Mouse (Mus musculus) myocyte (in vitro differentiated cells): Measurements from ENCODE around the gene Lfng. TPM values are rescaled to one million over a fixed set of nuclear protein-coding genes. Genes with fewer than 3 reads are reported as not detected.

Experiments used
- H3K27me3 ChIP-seq: one replicate; pipeline ENCODE4 v1.6.1; 2011; ENCODE audit not compliant: control insufficient read depth, insufficient read depth, insufficient read length
- H3K36me3 ChIP-seq: one replicate; pipeline ENCODE4 v1.6.1; 2011; ENCODE audit not compliant: control insufficient read depth, insufficient read depth
- H3K4me2 ChIP-seq: one replicate; pipeline ENCODE4 v1.6.1; 2011; ENCODE audit warnings: low read depth, control low read depth
- H3K4me3 ChIP-seq: one replicate; pipeline ENCODE4 v1.5.1; 2011; ENCODE audit warnings: mild to moderate bottlenecking, control low read depth, moderate library complexity
- H3K79me2 ChIP-seq: one replicate; pipeline ENCODE4 v1.6.1; 2011; ENCODE audit not compliant: control insufficient read depth, insufficient read depth
- H3ac ChIP-seq: one replicate; pipeline ENCODE4 v1.6.1; 2011; ENCODE audit not compliant: control insufficient read depth, insufficient read length
- CEBPB ChIP-seq: IDR thresholded peaks from 2 replicates; pipeline ENCODE4 v1.6.1; 2011; ENCODE audit warnings: mild to moderate bottlenecking, moderate library complexity; ENCODE audit not compliant: poor library complexity, insufficient read depth, severe bottlenecking
- E2F4 ChIP-seq: IDR thresholded peaks from one replicate; pipeline ENCODE4 v1.6.1; 2011; ENCODE audit warnings: mild to moderate bottlenecking, control low read depth, moderate library complexity; ENCODE audit not compliant: insufficient read depth
- MAX ChIP-seq: IDR thresholded peaks from one replicate; pipeline ENCODE4 v1.6.1; 2011; ENCODE audit warnings: low read depth, mild to moderate bottlenecking, control low read depth
- MYOD1 ChIP-seq, 3 experiments: IDR thresholded peaks; one replicate each; pipeline ENCODE4 v1.6.1; 2011; ENCODE audit warnings: control low read depth in 2 of 3, low read depth in 2 of 3, mild to moderate bottlenecking in 2 of 3, moderate library complexity in 1 of 3; ENCODE audit not compliant: insufficient read length in 2 of 3, control insufficient read depth in 1 of 3
- MYOG ChIP-seq, 3 experiments: IDR thresholded peaks; one replicate each; pipeline ENCODE4 v1.6.1; 2011; ENCODE audit warnings: control low read depth in 2 of 3, low read depth in 2 of 3, mild to moderate bottlenecking in 2 of 3; ENCODE audit not compliant: insufficient read length in 2 of 3, control insufficient read depth in 1 of 3, insufficient read depth in 1 of 3
- POLR2A ChIP-seq: IDR thresholded peaks from one replicate; pipeline ENCODE4 v1.6.1; 2011; ENCODE audit warnings: low read depth, mild to moderate bottlenecking, control low read depth, moderate library complexity; ENCODE audit not compliant: insufficient read length
- POLR2AphosphoS2 ChIP-seq: IDR thresholded peaks from one replicate; pipeline ENCODE4 v1.6.1; 2011; ENCODE audit warnings: low read depth, control low read depth; ENCODE audit not compliant: insufficient read length
- REST ChIP-seq: IDR thresholded peaks from one replicate; pipeline ENCODE4 v1.6.1; 2011; ENCODE audit warnings: mild to moderate bottlenecking, control low read depth, moderate library complexity; ENCODE audit not compliant: insufficient read depth, insufficient read length
- SRF ChIP-seq: IDR thresholded peaks from one replicate; pipeline ENCODE4 v1.6.1; 2011; ENCODE audit warnings: low read depth; ENCODE audit not compliant: control insufficient read depth, insufficient read length
- TCF12 ChIP-seq: IDR thresholded peaks from one replicate; pipeline ENCODE4 v1.6.1; 2011; ENCODE audit warnings: mild to moderate bottlenecking, control low read depth; ENCODE audit not compliant: poor library complexity, insufficient read depth, severe bottlenecking
- TCF3 ChIP-seq: IDR thresholded peaks from one replicate; pipeline ENCODE4 v1.6.1; 2011; ENCODE audit warnings: low read depth, control low read depth; ENCODE audit not compliant: insufficient read length
- USF1 ChIP-seq: IDR thresholded peaks from one replicate; pipeline ENCODE4 v1.6.1; 2011; ENCODE audit warnings: low read depth, mild to moderate bottlenecking, control low read depth, moderate library complexity
- polyA plus RNA-seq: library from polyadenylated mRNA; unstranded; fragments of >200 nt; fragmentation: generic; extraction: Trizol; gene quantifications from one replicate; pipeline ENCODE4 v1.2.1, GENCODE M21; 2012; ENCODE audit warnings: missing spikeins

Gene Lfng
- polyA plus RNA-seq, 1 experiment, result 3.1 TPM

DNA sequence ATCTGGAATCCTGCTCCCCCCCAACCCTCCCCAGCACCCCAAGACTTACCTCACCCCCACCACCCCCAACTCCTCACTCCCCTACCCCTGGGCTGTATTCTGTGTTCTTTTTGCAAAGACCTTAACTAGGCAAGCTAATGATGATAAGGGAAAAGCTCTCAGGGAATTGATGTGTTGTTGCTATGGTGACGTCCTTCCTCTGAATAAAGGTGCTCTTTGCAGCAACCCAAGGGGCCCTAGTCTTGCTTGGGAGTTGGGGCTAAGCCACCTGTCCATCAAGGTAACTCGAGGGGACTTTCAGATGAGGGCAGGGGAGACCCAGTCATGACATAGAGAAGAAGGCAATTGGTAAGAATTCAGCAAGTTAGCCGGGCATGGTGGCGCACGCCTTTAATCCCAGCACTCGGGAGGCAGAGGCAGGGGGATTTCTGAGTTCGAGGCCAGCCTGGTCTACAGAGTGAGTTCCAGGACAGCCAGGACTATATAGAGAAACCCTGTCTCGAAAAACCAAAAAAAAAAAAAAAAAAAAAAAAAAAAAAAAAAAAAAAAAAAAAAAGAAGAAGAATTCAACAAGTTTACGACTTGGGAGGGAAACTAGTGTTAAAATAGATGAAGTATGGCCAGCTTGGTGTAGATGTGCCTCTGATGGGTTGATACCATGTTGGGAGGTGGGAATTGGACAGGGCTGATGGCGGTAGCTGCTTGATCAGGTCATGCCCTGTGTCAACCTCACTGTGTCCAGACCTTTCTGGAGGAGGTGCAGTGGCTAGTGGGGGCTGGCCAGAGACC, 8.4 kb downstream of the Lfng start:
- TF ChIP-seq CEBPB (no peak), REST (no peak), TCF3 (no peak), MYOG (IDR thresholded peaks at IDR 0.05; ENCODE audit: control insufficient read depth in 1 of 3, insufficient read depth in 1 of 3, insufficient read length in 2 of 3, low read depth in 2 of 3) (no peak), MYOD1 (IDR thresholded peaks at IDR 0.05; ENCODE audit: control insufficient read depth in 1 of 3, insufficient read length in 2 of 3, low read depth in 2 of 3) (no peak), POLR2AphosphoS2 (no peak), SRF (no peak), E2F4 (no peak), USF1 (no peak), TCF12 (no peak)
- no peaks in the 10 kb centered on the region for H3K79me2 ChIP-seq
- no peaks in the 10 kb centered on the region for H3K27me3 ChIP-seq
- H3K36me3 ChIP-seq, result no peaks in the 10 kb centered on the region
- H3K4me3 ChIP-seq, result no peak overlapping the region
- no peak overlapping the region for H3ac ChIP-seq
- H3K4me2 ChIP-seq, result no peak overlapping the region

DNA sequence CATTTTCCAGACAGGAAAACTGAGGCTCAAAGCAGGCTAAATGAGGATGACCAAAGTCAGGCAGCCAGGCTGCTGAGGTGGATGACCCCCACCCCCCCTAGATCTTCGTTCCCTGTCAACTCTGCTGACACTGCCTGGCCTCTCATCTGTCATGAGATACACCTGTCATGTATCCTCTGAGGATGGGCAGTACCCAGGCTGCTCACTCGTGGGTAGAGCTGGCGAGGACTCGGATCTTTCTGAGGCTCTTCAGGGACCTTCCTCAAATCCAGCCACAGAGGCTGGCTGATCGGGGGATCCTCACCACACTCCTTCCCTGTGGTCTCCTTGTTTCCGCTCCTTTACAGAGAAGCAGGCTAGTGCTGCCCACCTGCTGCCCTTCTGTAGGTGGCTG, 9.0 kb downstream of the Lfng start:
- H3K4me3 ChIP-seq, result no peak overlapping the region
- H3K4me2 ChIP-seq, result no peak overlapping the region
- no peak overlapping the region for H3ac ChIP-seq
- no peak for TF ChIP-seq TCF3
- no peak for TF ChIP-seq SRF
- TF ChIP-seq CEBPB, result no peak
- TF ChIP-seq REST, result no peak
- TF ChIP-seq E2F4, result no peak
- no peak for TF ChIP-seq USF1
- no peak for TF ChIP-seq MYOD1 (IDR thresholded peaks at IDR 0.05; ENCODE audit: control insufficient read depth in 1 of 3, insufficient read length in 2 of 3, low read depth in 2 of 3)
- no peak for TF ChIP-seq MYOG (IDR thresholded peaks at IDR 0.05; ENCODE audit: control insufficient read depth in 1 of 3, insufficient read depth in 1 of 3, insufficient read length in 2 of 3, low read depth in 2 of 3)
- no peak for TF ChIP-seq TCF12
- no peak for TF ChIP-seq POLR2A
- TF ChIP-seq MAX, result no peak
- H3K79me2 ChIP-seq, result no peaks in the 10 kb centered on the region
- no peaks in the 10 kb centered on the region for H3K27me3 ChIP-seq
- H3K36me3 ChIP-seq, result no peaks in the 10 kb centered on the region

DNA sequence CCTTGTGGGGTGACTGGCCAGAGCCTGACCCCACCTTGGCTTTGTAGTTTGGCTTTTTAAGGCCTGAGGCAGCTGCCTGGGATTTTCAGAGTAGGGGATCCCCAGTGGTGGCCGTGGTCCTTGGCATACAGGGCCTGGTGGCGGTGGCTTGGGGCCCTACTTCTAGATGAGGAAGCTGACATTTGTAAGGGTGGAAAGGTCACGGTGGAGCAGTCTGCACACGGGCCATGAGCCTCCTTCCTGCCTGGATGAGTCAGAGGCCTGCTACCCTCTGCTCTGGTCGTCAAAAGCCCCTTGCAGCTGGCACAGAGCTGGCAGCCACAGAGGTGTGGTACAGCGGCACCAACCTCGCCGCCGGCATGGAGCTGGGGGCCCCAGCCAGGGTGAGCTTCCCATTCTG, 9.6 kb downstream of the Lfng start:
- H3K4me2 ChIP-seq, result no peak overlapping the region
- H3K36me3 ChIP-seq, result no peaks in the 10 kb centered on the region
- H3K27me3 ChIP-seq, result no peaks in the 10 kb centered on the region
- no peak overlapping the region for H3K4me3 ChIP-seq
- TF ChIP-seq MYOD1 (IDR thresholded peaks at IDR 0.05; ENCODE audit: control insufficient read depth in 1 of 3, insufficient read length in 2 of 3, low read depth in 2 of 3), result peak in 2 of 3 experiments; percentile 23 to 29
- TF ChIP-seq TCF12, result no peak
- H3K79me2 ChIP-seq, result no peaks in the 10 kb centered on the region
- H3ac ChIP-seq, result no peak overlapping the region

DNA sequence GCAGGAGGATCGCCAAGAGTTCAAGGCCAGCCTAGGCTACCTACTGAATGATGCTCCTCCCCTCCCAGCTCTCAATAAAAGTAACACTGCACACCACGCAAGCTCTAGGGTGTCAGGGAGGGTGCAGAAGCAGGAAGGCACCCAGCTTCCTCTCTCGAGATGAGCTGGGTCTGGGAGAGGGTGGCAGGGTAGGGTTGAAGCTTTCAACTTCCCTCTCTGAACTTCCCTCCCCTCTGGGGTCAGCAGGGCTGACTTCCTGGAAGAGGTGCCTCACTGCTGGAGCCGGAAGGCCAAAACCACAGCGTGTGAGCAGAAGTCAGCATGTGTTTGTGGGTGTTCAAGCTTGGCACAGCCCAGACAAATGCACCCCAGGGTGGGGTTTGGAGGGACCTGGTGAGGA, 10.6 kb downstream of the Lfng start:
- TF ChIP-seq MYOG (IDR thresholded peaks at IDR 0.05; ENCODE audit: control insufficient read depth in 1 of 3, insufficient read depth in 1 of 3, insufficient read length in 2 of 3, low read depth in 2 of 3) (no peak), REST (no peak), E2F4 (no peak), USF1 (no peak), TCF12 (no peak), CEBPB (no peak)
- H3K4me3 ChIP-seq, result no peak overlapping the region
- H3K36me3 ChIP-seq, result no peaks in the 10 kb centered on the region
- no peaks in the 10 kb centered on the region for H3K27me3 ChIP-seq
- no peak overlapping the region for H3ac ChIP-seq
- no peak overlapping the region for H3K4me2 ChIP-seq
- H3K79me2 ChIP-seq, result no peaks in the 10 kb centered on the region

DNA sequence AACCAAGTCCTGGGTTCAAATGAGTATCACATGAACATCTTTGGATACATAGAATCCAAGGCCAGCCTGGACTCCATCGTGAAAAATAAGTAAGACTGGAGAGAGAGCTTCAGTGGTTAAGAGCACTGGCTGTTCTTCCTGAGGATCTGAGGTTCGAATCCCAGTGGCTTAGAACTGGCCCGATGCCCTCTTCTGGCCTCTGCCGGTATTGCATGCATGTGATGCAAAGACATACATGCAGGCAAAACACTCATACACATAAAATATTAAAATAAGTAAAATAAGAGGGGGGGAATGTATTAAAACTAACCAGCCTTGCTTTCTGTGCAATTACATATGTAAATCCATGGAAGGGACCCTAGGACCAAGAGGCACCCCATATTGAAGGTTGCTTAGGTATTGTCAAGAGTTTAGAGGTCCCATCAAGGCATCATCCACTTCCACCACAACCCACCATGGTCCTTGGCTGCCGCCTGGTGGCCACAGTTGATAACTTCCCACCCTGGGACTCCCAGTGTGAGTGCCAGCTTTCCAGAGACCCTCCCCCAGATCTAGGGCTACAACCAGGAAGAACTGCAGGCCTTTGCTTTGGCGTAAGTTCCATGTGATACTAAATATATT, 12.1 kb downstream of the Lfng start:
- TF ChIP-seq POLR2A (no peak), POLR2AphosphoS2 (peak; percentile 31), SRF (no peak), MYOD1 (IDR thresholded peaks at IDR 0.05; ENCODE audit: control insufficient read depth in 1 of 3, insufficient read length in 2 of 3, low read depth in 2 of 3) (no peak), E2F4 (no peak)
- Histone ChIP-seq H3K27me3 (no peaks in the 10 kb centered on the region), H3ac (no peak overlapping the region), H3K79me2 (no peaks in the 10 kb centered on the region), H3K36me3 (no peaks in the 10 kb centered on the region), H3K4me2 (no peak overlapping the region), H3K4me3 (no peak overlapping the region)
